Mouse (Mus musculus): ENCODE results near the gene Adig.

The Adig gene

GRCm38 (mm10) chr2:158539433-158540305 lies 37.3 kb downstream of the Adig start:
- peak; percentile 57 for DNase-seq (ENCODE audit: low read depth, low spot score)

DNA sequence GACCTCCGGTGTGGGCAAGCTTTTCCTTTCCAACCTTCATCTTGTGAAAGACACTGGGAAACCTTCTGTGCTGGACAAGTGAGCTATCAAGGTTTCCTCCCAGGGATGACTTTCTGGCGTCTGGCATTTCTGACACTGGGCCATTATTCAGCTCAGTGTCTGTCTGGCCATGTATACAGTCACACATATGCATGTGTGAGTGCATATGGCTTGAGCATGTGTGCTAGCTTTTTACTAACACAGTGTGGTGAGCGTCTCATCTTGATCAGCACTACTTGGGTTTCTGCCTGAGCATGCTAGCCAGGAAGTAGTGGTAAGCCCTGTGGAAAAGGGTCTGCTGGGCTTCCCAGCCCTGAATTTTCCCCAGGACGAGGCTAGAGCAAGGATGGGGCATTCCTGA lies 38.9 kb downstream of the Adig start:
- no peak for DNase-seq (ENCODE audit: low read depth, low spot score)

DNA sequence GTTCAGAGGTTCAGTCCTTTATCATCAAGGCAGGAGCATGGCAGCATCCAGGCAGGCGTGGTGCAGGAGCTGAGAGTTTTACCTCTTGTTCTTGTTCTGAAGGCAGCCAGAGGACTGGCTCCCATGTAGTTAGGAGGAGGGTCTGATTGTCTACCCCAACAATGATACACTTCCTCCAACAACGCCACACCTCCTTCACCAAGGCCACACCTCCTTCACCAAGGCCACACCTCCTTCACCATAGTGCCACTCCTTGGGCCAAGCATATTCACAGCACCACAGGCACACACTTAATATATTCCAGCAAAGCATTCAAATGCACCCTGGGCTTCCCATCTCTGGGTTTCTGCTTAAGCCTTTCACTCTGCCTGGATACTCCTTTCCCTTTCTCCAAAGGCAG lies 42.9 kb downstream of the Adig start:
- DNase-seq (ENCODE audit: low read depth, low spot score): peak; percentile 31

- DNase-seq (ENCODE audit: low read depth, low spot score): peak; percentile 93
Measured at GRCm38 (mm10) chr2:158546751-158547150, 44.3 kb downstream of the Adig start.

GRCm38 (mm10) chr2:158550067-158550466 lies 47.7 kb downstream of the Adig start:
- peak; percentile 80 for DNase-seq (ENCODE audit: low read depth, low spot score)

DNA sequence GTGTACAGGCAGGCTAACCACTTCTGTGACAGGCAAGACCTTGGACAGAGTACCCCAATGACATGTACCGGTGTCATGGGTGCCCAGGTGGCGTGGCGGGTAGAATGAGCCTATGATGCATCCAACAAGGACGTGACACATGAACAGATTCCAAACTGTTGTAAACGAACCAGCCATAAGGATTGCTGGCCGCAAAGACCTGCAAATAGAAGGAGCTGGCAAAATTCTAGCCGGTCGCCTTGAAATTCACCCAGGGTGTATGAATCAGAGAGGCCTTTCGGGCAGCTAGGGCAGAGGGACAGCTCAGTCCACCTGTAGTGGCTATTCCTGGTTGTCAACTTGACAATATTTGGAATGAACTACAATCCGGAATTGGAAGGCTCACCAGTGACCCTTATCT lies 52.0 kb downstream of the Adig start:
- no peak for DNase-seq (ENCODE audit: low read depth, low spot score)

DNA sequence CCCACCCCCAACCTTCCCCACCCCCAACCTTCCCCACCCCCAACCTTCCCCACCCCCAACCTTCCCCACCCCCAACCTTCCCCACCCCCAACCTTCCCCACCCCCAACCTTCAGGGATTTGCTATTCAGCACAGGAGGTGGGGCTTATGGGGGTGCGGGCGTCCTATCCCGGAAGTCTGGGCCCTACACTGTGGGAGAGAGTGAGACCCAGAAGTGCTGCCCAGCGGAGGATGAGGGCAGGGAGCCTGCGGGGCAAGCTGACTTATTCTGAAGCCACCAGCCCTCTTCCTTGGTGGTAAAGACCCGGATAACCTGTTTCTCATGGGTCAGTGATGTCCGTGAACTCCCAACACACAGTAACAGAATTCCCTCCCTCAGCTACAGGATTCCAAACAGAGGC lies 52.8 kb downstream of the Adig start:
- DNase-seq (ENCODE audit: low read depth, low spot score): no peak

DNA sequence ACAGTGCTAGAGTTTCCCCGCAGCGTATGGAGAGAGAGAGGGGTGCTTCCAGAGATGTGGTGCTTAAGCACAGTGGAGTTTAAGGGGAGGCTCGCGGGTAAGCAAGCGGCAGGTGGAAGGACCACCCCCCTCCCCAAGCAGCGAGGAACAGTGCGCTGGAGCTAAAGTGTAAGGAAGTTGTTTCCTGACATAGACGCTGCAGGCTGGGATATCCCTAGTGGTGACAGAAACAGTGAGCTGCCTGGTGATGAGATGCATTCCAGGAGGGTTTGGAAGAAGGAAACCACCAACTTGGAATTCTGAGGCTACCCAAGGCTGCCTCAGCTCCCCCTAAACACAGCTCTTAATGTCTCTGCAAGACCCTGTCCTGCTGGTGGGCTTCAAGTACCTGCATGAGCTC lies 53.4 kb downstream of the Adig start:
- DNase-seq (ENCODE audit: low read depth, low spot score): no peak

DNA sequence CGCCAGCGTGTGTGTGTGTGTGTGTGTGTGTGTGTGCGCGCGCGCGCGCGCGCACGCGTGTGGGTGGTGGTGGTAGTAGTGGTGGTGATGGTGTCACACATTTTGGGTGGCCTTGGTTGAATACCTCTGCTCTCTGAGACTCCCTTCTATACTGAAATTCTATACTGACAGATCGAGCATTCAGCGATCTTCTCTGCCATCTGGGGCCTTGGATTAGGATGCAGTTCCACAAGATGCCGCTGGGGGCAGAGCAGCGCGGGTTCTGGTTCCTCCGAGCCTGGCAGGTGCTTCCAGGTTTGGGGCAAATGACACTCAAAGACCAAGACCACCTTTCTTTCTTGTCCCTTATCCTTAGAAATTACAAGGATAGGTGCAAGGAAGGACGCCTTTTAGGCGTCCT lies 53.8 kb downstream of the Adig start:
- DNase-seq (ENCODE audit: low read depth, low spot score): peak; percentile 70

GRCm38 (mm10) chr2:158556750-158557149 lies 54.3 kb downstream of the Adig start:
- DNase-seq (ENCODE audit: low read depth, low spot score): peak; percentile 46
